Mouse (Mus musculus): Measurements from ENCODE around the gene Ccdc77. TPM values are rescaled to one million over a fixed set of nuclear protein-coding genes. Genes with fewer than 3 reads are reported as not detected.

Ccdc77 gene
- polyA plus RNA-seq, 2 experiments = 17.2 to 20.8 TPM

DNA sequence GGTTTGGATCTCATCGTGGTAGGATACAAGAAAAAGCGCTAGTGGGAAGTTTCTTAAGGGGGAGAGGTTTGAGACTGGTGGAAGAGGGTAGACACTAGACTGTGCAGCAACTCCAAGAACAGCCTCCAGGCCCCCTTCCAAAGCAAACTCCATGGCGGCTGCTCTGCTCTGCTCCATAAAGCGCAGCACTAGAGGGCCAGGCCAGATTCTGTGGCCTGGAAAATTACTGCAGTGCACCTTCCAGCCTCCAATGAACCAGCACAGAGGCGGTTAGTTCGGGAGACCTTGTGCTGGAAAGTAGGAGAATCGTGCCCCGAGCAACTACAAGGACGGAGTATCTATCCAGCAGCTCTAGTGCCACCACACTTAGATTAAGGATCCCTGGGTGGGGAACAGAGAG, 76.9 kb downstream of the Ccdc77 start:
- no peak overlapping the region for H3K4me2 ChIP-seq (replicated peaks; ENCODE audit: low read depth, low read length, severe bottlenecking)
- WGBS = 86% methylated on average over 9 of the region's 9 CpGs
- DNase-seq (ENCODE audit: low spot score) (no peak), ATAC-seq (ENCODE audit: low FRiP score, low read depth) (no peak)
- no peak overlapping the region for H3K9ac ChIP-seq (ENCODE audit: low read depth, low read length, severe bottlenecking)
- no peaks in the 10 kb centered on the region for H3K9me3 ChIP-seq (ENCODE audit: control insufficient read depth, low read length)
- no peak overlapping the region for H3K4me3 ChIP-seq (replicated peaks; ENCODE audit: low read length)
- H3K27ac ChIP-seq (replicated peaks; ENCODE audit: low read depth, low read length) = no peak overlapping the region
- no peak for TF ChIP-seq POLR2A (IDR thresholded peaks at IDR 0.05; ENCODE audit: borderline replicate concordance, extremely low read depth, insufficient read depth, insufficient read length)
- H3K27me3 ChIP-seq (ENCODE audit: control insufficient read depth, insufficient read depth, low read length) = no peaks in the 10 kb centered on the region
- H3K36me3 ChIP-seq (ENCODE audit: control insufficient read depth, insufficient read depth, low read length) = no peaks in the 10 kb centered on the region
- H3K4me1 ChIP-seq (ENCODE audit: control insufficient read depth, insufficient read depth, low read length) = no peaks in the 10 kb centered on the region

DNA sequence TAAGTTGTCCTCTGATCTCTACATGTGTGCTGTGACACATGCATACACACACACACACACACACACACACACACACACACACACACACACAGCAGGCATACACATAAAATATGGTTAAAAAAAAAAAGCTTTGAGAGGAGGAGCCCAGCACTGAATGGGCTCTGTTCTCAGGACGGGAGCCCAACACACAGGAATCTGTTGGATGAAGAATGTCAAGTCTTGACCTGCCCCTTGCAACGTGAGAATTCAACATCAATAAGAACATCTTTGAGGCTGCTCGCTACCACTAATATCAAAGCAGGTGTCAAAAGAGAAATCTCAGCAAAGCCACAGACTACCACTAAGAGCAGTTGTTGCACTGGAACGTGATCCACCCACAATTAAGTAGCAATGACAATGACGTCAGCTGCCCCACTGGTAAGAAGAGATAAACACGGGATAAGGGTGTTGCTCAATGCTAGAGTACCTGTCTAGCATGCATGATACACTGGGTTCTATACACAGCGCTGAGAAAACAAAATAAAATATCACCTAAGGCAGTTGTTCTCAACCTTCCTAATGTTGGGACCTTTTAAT, 87.2 kb downstream of the Ccdc77 start:
- WGBS = 68% methylated on average over 7 of the region's 7 CpGs
- DNase-seq (ENCODE audit: low spot score) (no peak), ATAC-seq (ENCODE audit: low FRiP score, low read depth) (no peak)
- Histone ChIP-seq H3K27me3 (ENCODE audit: control insufficient read depth, insufficient read depth, low read length) (no peaks in the 10 kb centered on the region), H3K36me3 (ENCODE audit: control insufficient read depth, insufficient read depth, low read length) (no peaks in the 10 kb centered on the region), H3K4me1 (ENCODE audit: control insufficient read depth, insufficient read depth, low read length) (no peaks in the 10 kb centered on the region), H3K9ac (ENCODE audit: low read depth, low read length, severe bottlenecking) (no peak overlapping the region), H3K9me3 (ENCODE audit: control insufficient read depth, low read length) (no peaks in the 10 kb centered on the region), H3K4me3 (replicated peaks; ENCODE audit: low read length) (no peak overlapping the region), H3K27ac (replicated peaks; ENCODE audit: low read depth, low read length) (no peak overlapping the region), H3K4me2 (replicated peaks; ENCODE audit: low read depth, low read length, severe bottlenecking) (no peak overlapping the region)
- no peak for TF ChIP-seq POLR2A (IDR thresholded peaks at IDR 0.05; ENCODE audit: borderline replicate concordance, extremely low read depth, insufficient read depth, insufficient read length)

GRCm38 (mm10) chr6:120275301-120275700, 88.9 kb downstream of the Ccdc77 start:
- no peak for TF ChIP-seq POLR2A (IDR thresholded peaks at IDR 0.05; ENCODE audit: borderline replicate concordance, extremely low read depth, insufficient read depth, insufficient read length)
- H3K9ac ChIP-seq (ENCODE audit: low read depth, low read length, severe bottlenecking) = no peak overlapping the region
- no peaks in the 10 kb centered on the region for H3K27me3 ChIP-seq (ENCODE audit: control insufficient read depth, insufficient read depth, low read length)
- WGBS = 61% methylated on average over 6 of the region's 6 CpGs
- ATAC-seq (ENCODE audit: low FRiP score, low read depth) (peak; percentile 38; the same call in 1 of the 2 replicates), DNase-seq (ENCODE audit: low spot score) (no peak)
- H3K36me3 ChIP-seq (ENCODE audit: control insufficient read depth, insufficient read depth, low read length) = no peaks in the 10 kb centered on the region
- 0 out of 2 replicates have a peak overlapping the region, but pooled peaks have one; percentile 41 for H3K27ac ChIP-seq (replicated peaks; ENCODE audit: low read depth, low read length)
- no peak overlapping the region for H3K4me3 ChIP-seq (replicated peaks; ENCODE audit: low read length)
- H3K4me1 ChIP-seq (ENCODE audit: control insufficient read depth, insufficient read depth, low read length) = no peaks in the 10 kb centered on the region
- no peak overlapping the region for H3K4me2 ChIP-seq (replicated peaks; ENCODE audit: low read depth, low read length, severe bottlenecking)
- H3K9me3 ChIP-seq (ENCODE audit: control insufficient read depth, low read length) = no peaks in the 10 kb centered on the region

- H3K9me3 ChIP-seq (ENCODE audit: control insufficient read depth, low read length) = no peaks in the 10 kb centered on the region
- 51% methylated on average over 4 of the region's 4 CpGs for WGBS
- peak; percentile 69 for ATAC-seq (ENCODE audit: low FRiP score, low read depth)
- H3K4me2 ChIP-seq (replicated peaks; ENCODE audit: low read depth, low read length, severe bottlenecking) = no peak overlapping the region
- H3K27ac ChIP-seq (replicated peaks; ENCODE audit: low read depth, low read length) = 0 out of 2 replicates have a peak overlapping the region, but pooled peaks have one; percentile 41
- DNase-seq (ENCODE audit: low spot score) = peak; percentile 27
- H3K4me3 ChIP-seq (replicated peaks; ENCODE audit: low read length) = no peak overlapping the region
- H3K27me3 ChIP-seq (ENCODE audit: control insufficient read depth, insufficient read depth, low read length) = no peaks in the 10 kb centered on the region
- TF ChIP-seq POLR2A (IDR thresholded peaks at IDR 0.05; ENCODE audit: borderline replicate concordance, extremely low read depth, insufficient read depth, insufficient read length) = no peak
- no peaks in the 10 kb centered on the region for H3K36me3 ChIP-seq (ENCODE audit: control insufficient read depth, insufficient read depth, low read length)
- H3K4me1 ChIP-seq (ENCODE audit: control insufficient read depth, insufficient read depth, low read length) = no peaks in the 10 kb centered on the region
- no peak overlapping the region for H3K9ac ChIP-seq (ENCODE audit: low read depth, low read length, severe bottlenecking)
Observed at GRCm38 (mm10) chr6:120274887-120275286, 89.3 kb downstream of the Ccdc77 start.

Other genes with a start within 250 kb of the Ccdc77 start
- gene D330020A13Rik, start 70.0 kb downstream of the Ccdc77 start, polyA plus RNA-seq (2012; rRNA removed) = 0.55 and 0.90 TPM in 2 replicates
- 0.34 and 0.47 TPM in 2 replicates for gene D330020A13Rik, start 70.0 kb downstream of the Ccdc77 start, polyA plus RNA-seq (2014; fragmentation: Nextera tagmentation; extraction: Ambion mirVana)
- gene B4galnt3, start 69.8 kb downstream of the Ccdc77 start, polyA plus RNA-seq (2012; rRNA removed) = 3.7 and 4.3 TPM in 2 replicates
- 0.37 and 0.65 TPM in 2 replicates for gene B4galnt3, start 69.8 kb downstream of the Ccdc77 start, polyA plus RNA-seq (2014; fragmentation: Nextera tagmentation; extraction: Ambion mirVana)
- 13.4 and 13.5 TPM in 2 replicates for gene Kdm5a, start 250 bp downstream of the Ccdc77 start, polyA plus RNA-seq (2012; rRNA removed)
- gene Kdm5a, start 250 bp downstream of the Ccdc77 start, polyA plus RNA-seq (2014; fragmentation: Nextera tagmentation; extraction: Ambion mirVana) = 45.4 and 53.5 TPM in 2 replicates
- gene Il17ra, start 98.9 kb upstream of the Ccdc77 start, polyA plus RNA-seq (2012; rRNA removed) = 6.0 and 8.4 TPM in 2 replicates
- 3.1 and 3.7 TPM in 2 replicates for gene Il17ra, start 98.9 kb upstream of the Ccdc77 start, polyA plus RNA-seq (2014; fragmentation: Nextera tagmentation; extraction: Ambion mirVana)
- gene Tmem121b, start 129.4 kb upstream of the Ccdc77 start, polyA plus RNA-seq (2012; rRNA removed) = 0.52 and 0.78 TPM in 2 replicates
- 0.21 and 0.23 TPM in 2 replicates for gene Tmem121b, start 129.4 kb upstream of the Ccdc77 start, polyA plus RNA-seq (2014; fragmentation: Nextera tagmentation; extraction: Ambion mirVana)
- 25.2 and 30.3 TPM in 2 replicates for gene Hdhd5, start 166.9 kb upstream of the Ccdc77 start, polyA plus RNA-seq (2012; rRNA removed)
- 10.6 and 12.5 TPM in 2 replicates for gene Hdhd5, start 166.9 kb upstream of the Ccdc77 start, polyA plus RNA-seq (2014; fragmentation: Nextera tagmentation; extraction: Ambion mirVana)